Mouse (Mus musculus): ENCODE measurements at regions not wholly inside any gene's neighbourhood (a gene's known extent, or its start where the extent isn't known, plus 50 kb on each side); places are given as distances from the start of the nearest gene placed in this dataset.

GRCm38 (mm10) chr2:128420406-128420805 is 170.6 kb upstream of the Spdye4c start:
- TF ChIP-seq HCFC1 (IDR thresholded peaks at IDR 0.05; ENCODE audit: borderline replicate concordance, insufficient read depth, low read length) (no peak), CHD2 (IDR thresholded peaks at IDR 0.05; ENCODE audit: low read depth, low read length) (no peak), MAFK (IDR thresholded peaks at IDR 0.05; ENCODE audit: insufficient read depth, low read depth, low read length) (no peak)
